Mouse (Mus musculus) forebrain, embryonic 13.5 days (tissue): ENCODE data around the gene Tmem63b. TPM values are rescaled to one million over a fixed set of nuclear protein-coding genes. Genes with fewer than 3 reads are reported as not detected.
"Not testable (repeated sequence)": the region's sequence is repeated elsewhere in the genome, so short reads cannot be mapped to it uniquely, and the experiment has no call there.

ENCODE experiments used
- ATAC-seq: fragments of 200-750 bp; cut with Nextera tagmentation; 2 replicates; pipeline ENCODE4 v1.8.0; 2017
- H3K27ac ChIP-seq: fragments of 300-500 bp; sonication (generic); 2 replicates; pipeline ENCODE4 v1.5.1; 2015; ENCODE audit warnings: inconsistent platforms, mild to moderate bottlenecking, moderate library complexity
- H3K27me3 ChIP-seq: fragments of 300-500 bp; sonication (generic); 2 replicates; pipeline ENCODE4 v1.6.1; 2015; ENCODE audit warnings: mild to moderate bottlenecking, inconsistent platforms
- H3K36me3 ChIP-seq: fragments of 300-500 bp; sonication (generic); 2 replicates; pipeline ENCODE4 v1.6.1; 2015; ENCODE audit warnings: mild to moderate bottlenecking, inconsistent platforms; ENCODE audit not compliant: poor library complexity, severe bottlenecking
- H3K4me1 ChIP-seq: fragments of 300-500 bp; sonication (generic); 2 replicates; pipeline ENCODE4 v1.6.1; 2015; ENCODE audit warnings: inconsistent platforms
- H3K4me2 ChIP-seq: fragments of 300-500 bp; sonication (generic); 2 replicates; pipeline ENCODE4 v1.6.1; 2015; ENCODE audit warnings: inconsistent platforms, mild to moderate bottlenecking, moderate library complexity
- H3K4me3 ChIP-seq: fragments of 300-500 bp; sonication (generic); 2 replicates; pipeline ENCODE4 v1.5.1; 2015; ENCODE audit warnings: mild to moderate bottlenecking, inconsistent platforms
- H3K9ac ChIP-seq: fragments of 300-500 bp; sonication (generic); 2 replicates; pipeline ENCODE4 v1.6.1; 2015; ENCODE audit warnings: mild to moderate bottlenecking, inconsistent platforms
- H3K9me3 ChIP-seq: fragments of 300-500 bp; sonication (generic); replicated peaks from 2 replicates; pipeline ENCODE4 v1.6.1; 2016; ENCODE audit warnings: inconsistent platforms
- WGBS: fragments of 180-500 bp; shearing (Covaris S2); methylation state at CpG from one replicate; pipeline ENCODE4 v1.1.7; 2015; 5-methylcytosine and 5-hydroxymethylcytosine counted together
- polyA plus RNA-seq: library from polyadenylated mRNA; unstranded; fragments of >200 nt; fragmentation: Nextera tagmentation; extraction: Ambion mirVana; gene quantifications from 2 replicates; pipeline ENCODE4 v1.2.1, GENCODE M21; 2015

The Tmem63b gene
- polyA plus RNA-seq, 1 experiment from 2014 or later: 91.1 TPM

DNA sequence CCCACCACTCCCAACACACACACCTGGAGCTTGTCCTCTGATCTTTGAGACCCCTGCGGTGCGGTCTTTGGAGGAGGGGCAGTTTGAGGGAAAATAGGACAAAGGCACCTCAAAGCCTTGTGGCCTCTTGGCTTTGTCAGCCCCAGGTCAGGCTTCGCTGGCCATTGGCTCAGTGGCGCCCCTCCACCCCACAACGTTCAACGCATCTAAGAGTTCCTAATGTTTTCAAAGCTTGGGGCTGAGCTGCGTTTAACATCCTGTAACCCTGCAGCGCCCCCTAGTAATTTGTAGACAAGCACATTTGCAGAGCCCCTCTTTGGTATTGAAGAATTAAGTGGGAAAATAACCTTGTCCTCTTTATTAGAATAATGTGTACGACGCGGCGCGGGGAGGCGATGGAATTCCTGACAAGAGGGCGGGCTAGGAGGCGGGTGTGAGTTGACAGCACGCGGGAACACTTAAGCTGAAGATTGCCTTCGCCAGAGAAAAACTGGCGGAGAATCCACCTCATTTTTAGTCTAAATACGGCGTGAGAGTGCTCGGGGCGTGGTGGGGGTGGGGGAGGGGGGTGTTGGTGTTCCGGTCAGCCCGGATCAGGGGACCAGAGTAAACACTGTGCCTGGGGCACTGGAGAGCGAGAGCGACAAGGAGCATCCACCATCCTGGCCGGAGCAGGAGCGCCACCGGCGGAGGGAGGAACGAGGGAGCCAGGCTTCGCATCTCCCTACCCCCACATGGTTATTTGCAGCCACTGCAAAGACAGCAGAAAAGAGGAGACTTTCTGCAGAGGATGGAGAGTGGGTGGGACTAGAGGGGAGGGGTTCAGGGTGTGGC is 56.6 kb downstream of the Tmem63b start:
- ATAC-seq: peak; percentile 81
- Histone ChIP-seq H3K4me1 (peaks cover 17% of the 10 kb centered on the region), H3K4me2 (peak overlapping the region; percentile 78), H3K27ac (peak overlapping the region; percentile 61; the same call in 1 of the 2 replicates), H3K9me3 (no peaks in the 10 kb centered on the region), H3K9ac (peak overlapping the region; percentile 70), H3K27me3 (peaks cover 6% of the 10 kb centered on the region; the same call in 1 of the 2 replicates), H3K4me3 (peak overlapping the region; percentile 45), H3K36me3 (no peaks in the 10 kb centered on the region)
- 1% methylated on average over 34 of the region's 34 CpGs for WGBS

DNA sequence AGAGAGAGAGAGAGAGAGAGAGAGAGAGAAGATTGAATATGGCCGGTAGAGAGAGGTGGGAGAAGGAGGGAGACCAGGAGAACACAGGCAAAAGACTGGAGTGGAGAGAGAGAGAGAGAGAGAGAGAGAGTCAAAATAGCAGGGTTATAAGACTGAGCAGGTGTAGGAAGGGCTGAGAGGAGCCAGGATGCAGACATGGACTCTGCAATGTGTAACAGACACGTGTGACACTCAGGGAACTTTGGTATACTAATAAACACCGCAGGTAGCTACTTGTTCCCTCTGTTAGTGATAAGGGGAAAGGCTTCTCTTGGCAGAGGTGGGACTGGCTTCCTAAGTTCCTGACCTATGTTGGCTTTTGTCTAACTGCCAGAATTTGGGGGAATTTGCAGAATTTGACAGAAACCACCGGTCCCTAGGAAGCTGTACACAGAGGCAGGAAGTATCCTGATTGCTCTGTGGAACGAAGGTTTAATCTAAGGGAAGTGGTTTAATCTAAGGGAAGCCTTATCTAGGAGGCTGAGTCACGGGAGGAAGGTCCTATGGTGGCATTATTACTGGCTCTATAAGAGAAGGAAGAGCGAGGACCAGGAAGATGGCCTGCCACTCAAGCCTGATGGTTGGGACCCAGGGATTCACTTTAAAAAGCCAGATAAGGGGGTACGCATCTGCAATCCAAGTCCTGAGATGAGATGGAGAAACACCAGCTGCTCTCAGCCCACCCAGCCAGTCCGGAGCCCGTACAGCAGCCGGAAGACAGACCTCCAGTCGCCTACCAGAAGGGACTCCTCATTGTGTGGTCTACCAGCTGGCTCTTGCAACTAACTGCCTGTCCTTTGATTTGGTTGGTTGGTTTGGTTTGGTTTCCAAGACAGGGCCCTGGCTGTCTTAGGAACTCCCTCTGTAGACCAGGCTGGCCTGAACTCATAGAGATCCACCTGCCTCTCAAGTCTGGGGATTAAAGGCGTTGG is 57.5 kb downstream of the Tmem63b start:
- peak; percentile 17; the same call in 1 of the 2 replicates for ATAC-seq
- Histone ChIP-seq H3K27ac (no peak overlapping the region), H3K9me3 (no peaks in the 10 kb centered on the region), H3K4me3 (peak overlapping the region; percentile 45), H3K4me2 (peak overlapping the region; percentile 78), H3K4me1 (peaks cover 17% of the 10 kb centered on the region), H3K36me3 (no peaks in the 10 kb centered on the region), H3K9ac (no peak overlapping the region), H3K27me3 (peaks cover 6% of the 10 kb centered on the region; the same call in 1 of the 2 replicates)
- 76% methylated on average over 13 of the region's 13 CpGs for WGBS

DNA sequence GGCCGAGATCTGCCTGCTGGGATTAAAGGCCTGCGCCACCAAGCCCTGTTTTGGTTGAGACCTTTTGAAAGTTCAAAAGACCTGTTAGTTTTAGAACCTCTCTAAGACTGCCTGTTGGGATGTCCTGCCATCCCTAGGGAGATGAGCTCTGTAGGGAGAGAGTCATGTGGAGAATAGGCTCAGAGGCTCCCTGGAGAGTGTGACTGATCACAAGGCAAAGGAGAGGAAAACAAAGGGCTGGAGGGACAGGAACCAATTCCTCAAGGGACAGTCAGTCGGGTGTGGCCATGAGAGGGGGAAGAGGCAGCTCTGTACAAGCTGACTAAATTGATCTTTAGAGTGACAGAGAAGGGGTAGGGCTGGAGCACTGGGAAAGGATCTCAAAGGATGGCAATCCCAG is 58.5 kb downstream of the Tmem63b start:
- Histone ChIP-seq H3K27me3 (peaks cover 6% of the 10 kb centered on the region; the same call in 1 of the 2 replicates), H3K9me3 (no peaks in the 10 kb centered on the region), H3K9ac (no peak overlapping the region), H3K27ac (no peak overlapping the region), H3K4me3 (no peak overlapping the region), H3K4me1 (peaks cover 17% of the 10 kb centered on the region), H3K36me3 (no peaks in the 10 kb centered on the region), H3K4me2 (no peak overlapping the region)
- 27% methylated on average over 3 of the region's 3 CpGs for WGBS
- no peak for ATAC-seq

DNA sequence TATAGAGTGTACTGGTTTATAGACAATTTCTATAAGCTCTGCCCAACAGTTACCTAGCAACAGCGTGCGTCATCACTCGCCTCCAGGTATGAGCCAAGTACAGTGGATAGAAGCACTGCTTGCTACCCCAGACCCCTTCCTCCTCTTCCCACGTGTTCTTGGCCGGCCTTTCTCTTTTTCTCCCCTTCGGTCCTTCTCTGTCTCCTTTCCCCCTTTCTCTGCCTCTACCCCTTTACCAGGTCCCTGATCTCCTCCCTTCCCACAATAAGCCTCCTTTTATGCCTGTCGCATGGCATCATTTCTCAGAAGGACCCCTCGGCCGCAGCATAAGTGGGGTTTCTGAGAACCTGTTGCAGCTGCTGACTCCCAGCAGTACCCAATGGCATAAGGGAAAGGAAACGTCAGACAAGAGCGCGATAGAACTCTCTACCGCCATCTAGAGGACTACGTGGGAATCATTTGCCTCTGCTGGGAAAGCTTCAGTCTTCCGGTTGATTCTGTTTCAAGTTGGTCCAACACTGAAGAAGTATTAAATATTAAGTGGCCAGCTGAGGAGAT is 60.0 kb downstream of the Tmem63b start:
- H3K4me3 ChIP-seq: no peak overlapping the region
- H3K27ac ChIP-seq: no peak overlapping the region
- no peaks in the 10 kb centered on the region for H3K36me3 ChIP-seq
- H3K9me3 ChIP-seq: no peaks in the 10 kb centered on the region
- H3K4me1 ChIP-seq: peaks cover 17% of the 10 kb centered on the region
- H3K27me3 ChIP-seq: peaks cover 6% of the 10 kb centered on the region; the same call in 1 of the 2 replicates
- H3K9ac ChIP-seq: no peak overlapping the region
- no peak for ATAC-seq
- 21% methylated on average over 15 of the region's 15 CpGs for WGBS
- peak overlapping the region; percentile 39 for H3K4me2 ChIP-seq

DNA sequence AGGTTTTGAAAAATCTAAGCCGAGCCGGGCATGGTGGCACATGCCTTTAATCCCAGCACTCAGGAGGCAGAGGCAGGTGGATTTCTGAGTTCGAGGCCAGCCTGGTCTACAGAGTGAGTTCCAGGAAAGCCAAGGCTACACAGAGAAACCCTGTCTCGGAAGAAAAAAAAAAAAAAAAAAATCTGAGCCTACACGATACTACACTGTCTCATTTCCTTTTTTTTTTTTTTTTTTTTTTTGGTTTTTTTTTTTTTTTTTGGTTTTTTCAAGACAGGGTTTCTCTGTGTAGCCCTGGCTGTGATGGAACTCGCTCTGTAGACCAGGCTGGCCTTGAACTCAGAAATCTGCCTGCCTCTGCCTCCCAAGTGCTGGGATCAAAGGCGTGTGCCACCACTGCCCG is 63.3 kb downstream of the Tmem63b start:
- not testable (repeated sequence) for H3K27ac ChIP-seq, H3K36me3 ChIP-seq, ATAC-seq, H3K9me3 ChIP-seq, H3K4me1 ChIP-seq, H3K9ac ChIP-seq, H3K4me2 ChIP-seq, H3K4me3 ChIP-seq, H3K27me3 ChIP-seq
- 90% methylated on average over 8 of the region's 8 CpGs for WGBS

DNA sequence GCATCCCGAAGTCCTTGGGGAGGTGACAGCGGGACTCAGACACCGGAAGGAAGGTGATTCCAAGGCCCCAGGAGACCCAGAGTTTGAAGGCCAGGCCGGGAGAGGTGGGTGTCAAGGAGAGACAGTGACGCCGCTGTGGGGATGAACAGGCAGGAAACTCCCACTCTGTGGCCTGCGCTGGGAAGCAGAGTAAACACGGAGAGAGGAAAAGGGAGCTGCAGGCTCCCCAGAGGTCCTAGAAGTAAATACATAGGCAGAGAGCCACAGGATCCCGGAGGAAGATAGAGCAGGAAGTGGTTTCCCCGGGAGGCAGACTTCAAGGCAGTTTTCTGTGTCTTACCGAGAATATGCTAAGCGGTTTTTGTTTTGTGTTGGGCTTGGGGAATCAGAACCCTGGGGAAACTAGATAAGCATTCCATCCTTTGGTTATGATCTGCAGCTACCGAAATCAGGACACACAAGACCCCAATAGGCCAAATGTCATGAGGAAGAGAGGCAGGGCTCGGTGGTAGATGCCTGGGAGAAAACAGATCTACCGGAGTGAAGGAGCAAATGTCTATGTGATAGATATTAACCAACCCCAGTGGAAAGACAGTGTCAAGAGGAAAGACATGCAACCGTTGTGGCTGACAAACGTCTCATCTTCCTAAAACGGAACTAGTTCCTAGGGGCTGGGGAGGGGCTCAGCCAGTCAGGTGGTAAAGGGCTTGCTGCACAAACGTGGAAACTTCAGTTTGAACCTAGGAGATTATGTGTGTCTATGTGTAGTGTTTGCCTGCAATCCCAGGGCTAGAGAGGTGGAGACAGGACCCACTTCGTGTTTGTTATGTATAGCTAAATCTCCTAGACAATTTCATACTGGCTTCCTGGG is 67.1 kb downstream of the Tmem63b start:
- Histone ChIP-seq H3K27me3 (no peaks in the 10 kb centered on the region), H3K36me3 (no peaks in the 10 kb centered on the region), H3K9ac (peak overlapping the region; percentile 16; the same call in 1 of the 2 replicates), H3K4me2 (peak overlapping the region; percentile 28), H3K9me3 (no peaks in the 10 kb centered on the region), H3K4me3 (no peak overlapping the region), H3K27ac (no peak overlapping the region; the same call in 1 of the 2 replicates), H3K4me1 (peaks cover 6% of the 10 kb centered on the region; the same call in 1 of the 2 replicates)
- 44% methylated on average over 20 of the region's 20 CpGs for WGBS
- no peak for ATAC-seq

DNA sequence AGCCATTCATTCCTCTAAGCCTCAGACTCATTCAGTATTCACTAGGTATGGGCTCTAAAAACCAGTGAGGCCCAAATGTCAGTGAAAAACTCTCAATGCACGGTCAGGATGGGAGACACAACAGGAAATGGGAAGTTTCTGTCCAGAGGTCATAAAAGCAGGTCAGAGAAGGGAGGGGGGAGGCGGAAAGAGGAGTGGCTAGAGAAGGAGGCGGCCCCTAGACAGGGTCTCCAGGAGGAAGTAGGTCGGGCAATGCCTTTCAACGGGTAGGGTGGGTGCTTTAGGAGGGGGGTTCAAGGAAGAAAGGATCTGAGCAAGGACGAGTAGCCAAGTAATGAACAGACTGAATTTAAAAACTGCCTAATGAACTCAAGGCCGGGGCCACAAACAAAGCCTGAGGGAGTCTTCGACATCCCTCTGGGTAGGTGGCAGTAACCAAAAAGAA is 67.7 kb downstream of the Tmem63b start:
- Histone ChIP-seq H3K4me3 (no peak overlapping the region), H3K4me2 (peak overlapping the region; percentile 28), H3K27me3 (no peaks in the 10 kb centered on the region), H3K9me3 (no peaks in the 10 kb centered on the region), H3K4me1 (peaks cover 6% of the 10 kb centered on the region; the same call in 1 of the 2 replicates), H3K27ac (no peak overlapping the region), H3K36me3 (no peaks in the 10 kb centered on the region), H3K9ac (peak overlapping the region; percentile 16; the same call in 1 of the 2 replicates)
- 15% methylated on average over 8 of the region's 8 CpGs for WGBS
- no peak for ATAC-seq

DNA sequence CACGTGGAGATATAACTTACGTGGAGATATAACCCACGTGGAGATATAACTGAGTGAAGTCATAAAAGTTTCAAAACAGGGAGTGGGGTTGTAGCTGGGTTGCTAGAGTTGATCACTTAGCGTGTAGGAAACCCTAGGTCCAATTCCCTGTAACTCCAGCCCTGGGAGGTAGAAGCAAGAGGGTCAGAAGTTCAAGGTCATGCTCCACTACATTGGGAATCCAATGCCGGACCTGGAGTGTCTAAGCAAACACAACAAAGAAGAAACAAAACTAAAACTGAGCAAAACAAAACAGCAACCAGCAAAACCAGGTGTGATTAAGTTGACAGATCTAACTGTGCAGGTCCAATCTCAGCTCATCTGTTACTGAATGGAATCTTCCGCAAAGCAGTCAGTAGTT is 69.0 kb downstream of the Tmem63b start:
- ATAC-seq: no peak
- H3K9ac ChIP-seq: no peak overlapping the region
- no peaks in the 10 kb centered on the region for H3K36me3 ChIP-seq
- no peak overlapping the region for H3K4me3 ChIP-seq
- H3K9me3 ChIP-seq: no peaks in the 10 kb centered on the region
- H3K4me2 ChIP-seq: no peak overlapping the region
- WGBS: 90% methylated on average over 6 of the region's 6 CpGs
- no peaks in the 10 kb centered on the region for H3K27me3 ChIP-seq
- H3K27ac ChIP-seq: no peak overlapping the region
- peaks cover 6% of the 10 kb centered on the region; the same call in 1 of the 2 replicates for H3K4me1 ChIP-seq

DNA sequence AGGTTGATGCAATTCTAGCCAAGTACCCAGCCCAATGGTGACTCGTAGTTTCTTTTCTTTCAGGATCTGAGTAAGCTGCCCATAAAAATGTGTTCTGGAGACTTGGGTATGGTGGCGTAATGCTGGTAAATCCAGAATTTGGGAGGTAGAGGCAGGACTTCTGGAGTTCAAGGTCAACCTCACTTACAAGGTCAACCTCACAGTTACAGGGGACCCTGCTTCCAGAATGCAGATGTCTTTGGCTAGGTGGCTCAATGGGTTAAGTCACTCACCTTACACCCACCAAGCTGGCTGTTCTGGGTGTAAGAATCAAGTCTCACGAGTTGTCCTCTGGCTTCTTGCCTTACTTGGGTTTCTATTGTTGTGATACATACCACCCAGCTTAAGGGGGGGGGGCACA is 70.0 kb downstream of the Tmem63b start:
- WGBS: 84% methylated on average over 3 of the region's 3 CpGs
- no peak overlapping the region for H3K9ac ChIP-seq
- H3K9me3 ChIP-seq: no peaks in the 10 kb centered on the region
- peaks cover 6% of the 10 kb centered on the region; the same call in 1 of the 2 replicates for H3K4me1 ChIP-seq
- no peak for ATAC-seq
- H3K36me3 ChIP-seq: no peaks in the 10 kb centered on the region
- no peak overlapping the region for H3K4me2 ChIP-seq
- no peaks in the 10 kb centered on the region for H3K27me3 ChIP-seq
- no peak overlapping the region for H3K27ac ChIP-seq
- H3K4me3 ChIP-seq: no peak overlapping the region

DNA sequence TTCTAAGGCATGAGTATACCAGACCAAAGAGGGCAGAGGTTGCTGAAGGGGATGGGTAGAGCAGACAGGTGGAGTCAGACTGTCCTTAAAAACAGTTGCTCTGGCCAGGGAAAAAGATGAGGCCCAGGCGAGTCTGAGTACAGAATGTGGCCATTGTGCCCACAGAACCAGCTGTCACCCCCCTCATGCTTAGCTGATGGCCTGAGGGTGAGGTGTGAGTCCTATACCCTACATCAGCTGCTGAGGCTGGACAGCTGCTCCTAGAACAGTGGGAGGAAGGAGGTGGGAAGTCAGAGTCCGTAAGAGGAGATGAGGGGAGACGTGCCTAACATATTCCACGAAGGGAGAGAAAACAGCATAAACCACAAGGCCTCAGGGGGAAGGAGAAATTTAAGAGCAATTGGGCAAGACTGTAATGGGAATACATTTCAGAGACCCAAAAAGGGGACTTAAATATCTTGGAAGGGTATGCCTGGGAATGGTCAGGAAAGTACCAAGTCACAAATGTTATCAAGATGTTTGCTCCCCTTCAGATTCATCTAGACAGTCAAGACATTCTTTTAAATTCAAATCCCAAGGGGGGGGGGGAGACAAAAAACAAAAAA is 70.6 kb downstream of the Tmem63b start:
- Histone ChIP-seq H3K27me3 (no peaks in the 10 kb centered on the region), H3K9me3 (no peaks in the 10 kb centered on the region), H3K27ac (no peak overlapping the region), H3K36me3 (no peaks in the 10 kb centered on the region), H3K9ac (no peak overlapping the region), H3K4me2 (no peak overlapping the region), H3K4me3 (no peak overlapping the region), H3K4me1 (peaks cover 6% of the 10 kb centered on the region; the same call in 1 of the 2 replicates)
- 69% methylated on average over 4 of the region's 4 CpGs for WGBS
- ATAC-seq: no peak
